In the genomic region with DNA sequence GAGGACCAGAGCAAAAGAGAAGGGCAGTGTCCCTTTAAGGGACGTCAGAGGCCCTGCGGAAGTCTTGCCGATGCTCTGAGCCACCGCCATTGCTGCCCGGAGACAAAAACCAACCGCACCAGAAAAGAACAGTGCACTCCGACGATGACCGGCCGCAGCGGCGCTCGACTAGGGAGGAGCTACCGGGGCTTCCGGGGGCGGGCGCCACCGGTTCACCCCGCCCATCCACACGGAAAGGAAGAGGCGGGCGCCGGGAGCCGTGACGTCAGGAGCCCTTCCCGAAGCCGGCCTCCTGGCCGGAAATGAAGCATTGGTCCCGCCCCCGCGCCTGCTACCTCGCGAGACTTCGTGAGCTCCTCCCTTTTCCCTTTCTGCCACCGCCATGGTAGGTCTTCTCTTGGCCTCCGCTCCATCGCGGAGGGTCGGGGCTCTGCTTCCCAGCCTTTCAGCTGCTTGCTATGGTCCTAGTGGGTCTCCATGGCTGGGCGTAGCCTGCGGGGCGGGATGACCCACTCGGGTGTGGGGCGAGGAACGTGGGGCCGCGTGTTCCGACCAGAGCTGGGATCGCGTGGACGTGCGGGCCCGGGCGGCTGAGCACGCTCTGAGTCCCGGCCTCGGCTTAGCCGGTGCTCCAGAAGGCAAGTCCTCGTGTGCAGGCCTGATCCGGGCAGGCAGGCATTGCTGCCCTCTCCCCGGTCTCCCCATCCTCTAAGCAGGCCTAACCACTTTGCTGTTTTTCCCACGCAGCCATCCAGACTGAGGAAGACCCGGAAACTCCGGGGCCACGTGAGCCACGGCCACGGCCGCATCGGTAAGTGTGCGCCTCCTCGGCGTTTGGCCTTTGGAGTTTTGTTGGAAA, we compare ENCODE assay signal across 8 mouse cellular contexts. TPM values are rescaled to one million over a fixed set of nuclear protein-coding genes. Genes with fewer than 3 reads are reported as not detected.
A peak's percentile ranks its signal among the peaks of the same experiment; 100 is the strongest.
DNase-seq lines count a peak whose midpoint lies in the region; ATAC-seq and TF ChIP-seq lines count a peak whose summit lies in the region.

A gene (plus strand): TSS at position 310 of the 859 bp plus-strand sequence.

- no peaks in the 10 kb centered on the region for H3K27me3 ChIP-seq in ES-Bruce4 (ENCODE audit: control insufficient read depth, insufficient read depth, low read length, poor library complexity, severe bottlenecking)
- H3K27me3 ChIP-seq in forebrain, embryonic 13.5 days = no peaks in the 10 kb centered on the region
- no peaks in the 10 kb centered on the region for H3K27me3 ChIP-seq in liver, postnatal 0 days (ENCODE audit: insufficient read depth, low read length)
- H3K27me3 ChIP-seq in neural tube, embryonic 14.5 days (ENCODE audit: control insufficient read depth, insufficient read depth, low read length) = no peaks in the 10 kb centered on the region

- peak; percentile 94 for ATAC-seq in cerebellum, adult (ENCODE audit: insufficient number of reproducible peaks, low FRiP score, low TSS enrichment)
- peak; percentile 96 for ATAC-seq in forebrain, embryonic 13.5 days
- peak; percentile 93 for ATAC-seq in liver, postnatal 0 days
- peak; percentile 95 for ATAC-seq in neural tube, embryonic 14.5 days (ENCODE audit: low read depth)

- no peaks in the 10 kb centered on the region for H3K9me3 ChIP-seq in ES-Bruce4 (replicated peaks; ENCODE audit: control insufficient read depth, insufficient read depth, low read length, poor library complexity, severe bottlenecking)
- H3K9me3 ChIP-seq in forebrain, embryonic 13.5 days (replicated peaks) = no peaks in the 10 kb centered on the region
- no peaks in the 10 kb centered on the region for H3K9me3 ChIP-seq in liver, postnatal 0 days (ENCODE audit: low read length)
- H3K9me3 ChIP-seq in neural tube, embryonic 14.5 days (ENCODE audit: control insufficient read depth, low read length) = no peaks in the 10 kb centered on the region

- WGBS in forebrain, embryonic 13.5 days = under 1% methylated on average over 70 of the region's 72 CpGs
- under 1% methylated on average over 66 of the region's 72 CpGs for WGBS in large intestine, adult 2 months
- WGBS in liver, postnatal 0 days (ENCODE audit: insufficient replicate concordance) = under 1% methylated on average over 61 of the region's 72 CpGs
- whole genome bisulfite sequencing in neural tube, embryonic 14.5 days = under 1% methylated on average over 56 of the region's 72 CpGs

- peaks cover 47% of the 10 kb centered on the region for H3K36me3 ChIP-seq in ES-Bruce4 (ENCODE audit: control insufficient read depth, insufficient read depth, low read length, poor library complexity, severe bottlenecking)
- H3K36me3 ChIP-seq in forebrain, embryonic 13.5 days (ENCODE audit: poor library complexity, severe bottlenecking) = peaks cover 36% of the 10 kb centered on the region
- peaks cover 36% of the 10 kb centered on the region for H3K36me3 ChIP-seq in liver, postnatal 0 days (replicated peaks; ENCODE audit: insufficient read depth, low read length)
- peaks cover 27% of the 10 kb centered on the region for H3K36me3 ChIP-seq in neural tube, embryonic 14.5 days (ENCODE audit: control insufficient read depth, insufficient read depth, low read length)

- peak; percentile 99 for DNase-seq in heart, postnatal 10 days
- DNase-seq in large intestine, adult 2 months (ENCODE audit: low read depth, low spot score) = peak; percentile 85
- DNase-seq in liver, postnatal 0 days = peak; percentile 100
- peak; percentile 99 for DNase-seq in testis, postnatal 10 days (ENCODE audit: low spot score)

- peak within 1 kb of the TSS; percentile 91 for H3K4me2 ChIP-seq in forebrain, embryonic 13.5 days
- H3K4me2 ChIP-seq in liver, postnatal 0 days (ENCODE audit: low read depth, low read length) = peak within 1 kb of the TSS; percentile 78
- peak within 1 kb of the TSS; percentile 98 for H3K4me2 ChIP-seq in neural tube, embryonic 14.5 days (ENCODE audit: low read depth, low read length)

- intact Hi-C loops in heart, postnatal 10 days (cut with DNase I) = no loop called here

- TF ChIP-seq POLR2A in ES-Bruce4 (IDR thresholded peaks at IDR 0.05; ENCODE audit: insufficient read depth, low read length) = peak; percentile 84

- peak within 1 kb of the TSS; percentile 97 for H3K9ac ChIP-seq in ES-Bruce4 (ENCODE audit: low read depth, poor library complexity, severe bottlenecking)
- H3K9ac ChIP-seq in forebrain, embryonic 13.5 days = peak within 1 kb of the TSS; percentile 97
- peak within 1 kb of the TSS; percentile 95 for H3K9ac ChIP-seq in liver, postnatal 0 days (replicated peaks)
- H3K9ac ChIP-seq in neural tube, embryonic 14.5 days (replicated peaks; ENCODE audit: low read depth, low read length) = peak within 1 kb of the TSS; percentile 95

- peak within 1 kb of the TSS; percentile 93 for H3K27ac ChIP-seq in ES-Bruce4 (ENCODE audit: insufficient read depth, low read length)
- peak within 1 kb of the TSS; percentile 96 for H3K27ac ChIP-seq in forebrain, embryonic 13.5 days
- H3K27ac ChIP-seq in liver, postnatal 0 days (ENCODE audit: low read depth) = peak within 1 kb of the TSS; percentile 96
- H3K27ac ChIP-seq in neural tube, embryonic 14.5 days (ENCODE audit: low read depth, low read length) = peak within 1 kb of the TSS; percentile 94

- no peak for TF ChIP-seq EP300 in ES-Bruce4 (IDR thresholded peaks at IDR 0.05; ENCODE audit: insufficient read depth, low read depth, low read length)
- TF ChIP-seq EP300 in liver, postnatal 0 days (IDR thresholded peaks at IDR 0.05; ENCODE audit: low read depth) = peak; percentile 79

- TF ChIP-seq CTCF in ES-Bruce4 (IDR thresholded peaks at IDR 0.05; ENCODE audit: low read depth, low read length) = no peak
- 0 out of 2 replicates have a peak, but pooled peaks have one; percentile 12 for TF ChIP-seq CTCF in liver, postnatal 0 days (IDR thresholded peaks at IDR 0.05; ENCODE audit: low read depth)

- H3K4me1 ChIP-seq in ES-Bruce4 (ENCODE audit: control insufficient read depth, insufficient read depth, low read length) = no peaks in the 10 kb centered on the region
- peaks cover 31% of the 10 kb centered on the region for H3K4me1 ChIP-seq in forebrain, embryonic 13.5 days
- peaks cover 28% of the 10 kb centered on the region for H3K4me1 ChIP-seq in liver, postnatal 0 days (ENCODE audit: insufficient read depth)
- peaks cover 15% of the 10 kb centered on the region for H3K4me1 ChIP-seq in neural tube, embryonic 14.5 days (ENCODE audit: control insufficient read depth, insufficient read depth, low read length)

- peak within 1 kb of the TSS; percentile 88 for H3K4me3 ChIP-seq in ES-Bruce4 (ENCODE audit: low read depth, low read length)
- H3K4me3 ChIP-seq in forebrain, embryonic 13.5 days = peak within 1 kb of the TSS; percentile 94
- peak within 1 kb of the TSS; percentile 90 for H3K4me3 ChIP-seq in liver, postnatal 0 days (ENCODE audit: low read depth, low read length)
- H3K4me3 ChIP-seq in neural tube, embryonic 14.5 days (ENCODE audit: low read depth, low read length) = peak within 1 kb of the TSS; percentile 95

RNA-seq across cellular contexts. Expression of the gene that starts here (rescaled TPM):
- 640 and 699 TPM in 2 replicates for polyA plus RNA-seq in ES-Bruce4 (2011; ENCODE audit: insufficient read depth, insufficient read length, low read depth, missing spikeins)
- 106 TPM in 2 replicates for polyA plus RNA-seq in forebrain, embryonic 13.5 days (2015; fragmentation: Nextera tagmentation; extraction: Ambion mirVana)
- 100 to 1,000 TPM; 117 to 118 TPM for total RNA-seq in heart, postnatal 10 days (2021)
- 419 and 430 TPM in 2 replicates for polyA plus RNA-seq in large intestine, adult 2 months (2012; rRNA removed)
- polyA plus RNA-seq in liver, postnatal 0 days (2015; fragmentation: Nextera tagmentation; extraction: Ambion mirVana) = 83.1 and 84.4 TPM in 2 replicates
- 82.0 and 85.8 TPM in 2 replicates for polyA plus RNA-seq in neural tube, embryonic 14.5 days (2014; fragmentation: Nextera tagmentation; extraction: Ambion mirVana)

Comparison
In these comparisons a context has a peak if more than half of its experiments do, and no peak if none do; other contexts are left out.
1. Peak in every context shown above with its lines: DNase-seq, ATAC-seq, H3K4me3 ChIP-seq and H3K27ac ChIP-seq.